Mouse (Mus musculus): Measurements from ENCODE around the gene Slc35a2.

GRCm38 (mm10) chrX:7878007-7878419 is 5.8 kb upstream of the Slc35a2 start, which contains the start of gene Pim2:
- TF ChIP-seq UBTF (IDR thresholded peaks at IDR 0.05; ENCODE audit: low read depth, low read length) (0 out of 2 replicates have a peak, but pooled peaks have one; percentile 48), ZC3H11A (IDR thresholded peaks at IDR 0.05; ENCODE audit: low read depth, low read length) (no peak), RAD21 (IDR thresholded peaks at IDR 0.05; ENCODE audit: low read depth, low read length) (no peak), POLR2A (IDR thresholded peaks at IDR 0.05; ENCODE audit: low read depth, low read length) (peak; percentile 95), CTCF (conservative IDR thresholded peaks at IDR 0.05 in 1 of 2, IDR thresholded peaks at IDR 0.05 in 1 of 2; ENCODE audit: low read depth in 2 of 2, low read length in 2 of 2) (no peak), MXI1 (IDR thresholded peaks at IDR 0.05; ENCODE audit: low read depth, low read length) (peak; percentile 77; the same call in 1 of the 2 replicates), MEF2A (IDR thresholded peaks at IDR 0.05; ENCODE audit: borderline replicate concordance, low read depth, low read length) (no peak), HCFC1 (IDR thresholded peaks at IDR 0.05; ENCODE audit: low read depth, low read length) (peak; percentile 28), JUND (conservative IDR thresholded peaks at IDR 0.05; ENCODE audit: low read depth, low read length) (no peak), TBP (conservative IDR thresholded peaks at IDR 0.05; ENCODE audit: low read depth, low read length) (peak; percentile 87), MAX (IDR thresholded peaks at IDR 0.05; ENCODE audit: low read length) (peak; percentile 27; the same call in 1 of the 2 replicates)
